Mouse (Mus musculus): ENCODE results near the gene Parvg. TPM values are rescaled to one million over a fixed set of nuclear protein-coding genes. Genes with fewer than 3 reads are reported as not detected.

Parvg gene
- total RNA-seq (2014; rRNA removed; ENCODE audit: low replicate concordance): 0.11 and 2.2 TPM in 2 replicates
- 0.68 and 1.2 TPM in 2 replicates for polyA plus RNA-seq (2015; fragmentation: Nextera tagmentation; extraction: Ambion mirVana)

DNA sequence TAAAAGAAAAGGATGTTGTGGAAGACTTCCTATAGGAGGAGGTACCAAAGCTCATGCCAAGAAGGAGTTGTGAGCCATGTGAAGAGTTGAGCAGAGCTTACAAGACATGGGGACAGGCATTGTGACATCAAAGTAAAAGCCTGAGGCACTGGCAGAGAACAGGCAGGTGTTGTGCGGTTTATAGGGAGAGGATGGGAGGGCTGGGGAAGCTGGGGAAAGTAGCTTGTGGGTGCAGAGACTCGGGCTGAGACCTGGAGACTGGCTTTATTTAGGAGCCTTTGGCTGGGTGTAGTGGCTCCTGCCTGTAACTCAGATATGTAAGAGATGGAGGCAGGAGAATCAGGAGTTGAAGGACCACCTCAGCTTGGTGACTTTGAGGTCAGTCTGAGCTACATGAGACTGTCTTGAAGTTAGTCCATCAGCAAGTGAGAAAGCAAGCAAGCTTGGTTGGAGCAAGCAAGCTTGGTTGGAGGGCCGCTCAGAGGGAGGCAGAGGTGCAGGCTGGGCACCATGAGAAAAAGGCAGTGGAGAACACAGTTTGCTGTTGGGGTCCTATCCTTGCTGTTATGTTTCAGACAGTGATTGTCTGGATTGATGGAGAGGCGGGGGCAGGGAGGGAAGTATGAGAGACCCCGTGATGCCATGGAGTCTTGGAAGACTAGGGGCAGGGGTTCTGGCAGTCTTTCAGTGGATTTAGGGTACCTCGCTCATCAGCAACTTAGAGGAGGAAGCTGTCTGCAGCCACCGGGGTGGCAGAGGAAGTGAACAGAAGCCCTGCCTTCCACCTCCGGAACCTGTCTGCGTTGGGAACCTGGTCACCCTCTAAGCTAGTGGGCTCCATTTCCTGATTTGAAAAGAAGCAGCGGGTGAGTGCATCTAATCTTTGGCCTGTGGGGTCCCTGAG lies at the start of gene Parvg:
TSS of gene Parvg (plus strand) at position 61 of the 904 bp plus-strand sequence.
- DNase-seq (ENCODE audit: low spot score) (no peak), ATAC-seq (ENCODE audit: insufficient read depth, low read depth) (no peak)
- no peak for TF ChIP-seq CTCF (IDR thresholded peaks at IDR 0.05; ENCODE audit: low read depth)
- TF ChIP-seq EP300 (IDR thresholded peaks at IDR 0.05; ENCODE audit: low read depth): no peak
- H3K4me3 ChIP-seq (ENCODE audit: low read depth, low read length): peak within 1 kb of the TSS; percentile 24; the same call in 1 of the 2 replicates
- no peaks in the 10 kb centered on the region for H3K9me3 ChIP-seq (replicated peaks; ENCODE audit: control insufficient read depth, low read length)
- H3K4me1 ChIP-seq (ENCODE audit: control insufficient read depth, insufficient read depth): no peaks in the 10 kb centered on the region
- H3K27me3 ChIP-seq (ENCODE audit: control insufficient read depth, insufficient read depth, low read length): peaks cover 6% of the 10 kb centered on the region; the same call in 1 of the 2 replicates
- no peaks in the 10 kb centered on the region for H3K36me3 ChIP-seq (replicated peaks; ENCODE audit: control insufficient read depth, insufficient read depth, low read length)
- peak within 1 kb of the TSS; percentile 20; the same call in 1 of the 2 replicates for H3K27ac ChIP-seq (ENCODE audit: low read depth)
- peak within 1 kb of the TSS; percentile 34; the same call in 1 of the 2 replicates for H3K4me2 ChIP-seq (ENCODE audit: low read depth, low read length)
- no peak within 1 kb of the TSS; the same call in 1 of the 2 replicates for H3K9ac ChIP-seq (replicated peaks; ENCODE audit: low read depth, low read length)
- 62% methylated on average over 10 of the region's 10 CpGs for WGBS

DNA sequence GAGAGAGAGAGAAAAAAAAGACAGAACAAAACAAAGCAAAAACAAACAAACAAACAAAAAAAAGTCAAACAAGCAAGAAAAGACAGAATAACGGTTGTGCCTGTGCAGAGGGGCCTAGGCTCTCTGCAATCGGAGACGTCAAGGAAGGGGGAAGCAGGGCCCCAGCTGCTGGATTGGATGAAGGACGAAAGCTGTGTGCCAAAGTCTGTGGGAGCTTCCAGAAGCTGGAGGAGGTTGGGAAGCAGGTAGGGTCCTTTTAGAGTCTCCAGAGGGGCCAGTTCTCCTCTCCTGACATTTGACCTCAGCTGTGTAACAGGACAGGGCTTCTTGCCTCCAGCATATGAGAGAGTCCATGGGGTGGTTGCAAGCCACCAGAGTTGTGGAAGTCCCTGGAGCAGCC lies 47.8 kb upstream of the Parvg start:
- H3K27ac ChIP-seq (ENCODE audit: low read depth): no peak overlapping the region
- peaks cover 49% of the 10 kb centered on the region for H3K36me3 ChIP-seq (replicated peaks; ENCODE audit: control insufficient read depth, insufficient read depth, low read length)
- 79% methylated on average over 4 of the region's 4 CpGs for WGBS
- no peak overlapping the region for H3K9ac ChIP-seq (replicated peaks; ENCODE audit: low read depth, low read length)
- TF ChIP-seq EP300 (IDR thresholded peaks at IDR 0.05; ENCODE audit: low read depth): no peak
- TF ChIP-seq CTCF (IDR thresholded peaks at IDR 0.05; ENCODE audit: low read depth): no peak
- H3K9me3 ChIP-seq (replicated peaks; ENCODE audit: control insufficient read depth, low read length): no peaks in the 10 kb centered on the region
- H3K4me2 ChIP-seq (ENCODE audit: low read depth, low read length): no peak overlapping the region
- H3K4me3 ChIP-seq (ENCODE audit: low read depth, low read length): no peak overlapping the region
- H3K27me3 ChIP-seq (ENCODE audit: control insufficient read depth, insufficient read depth, low read length): no peaks in the 10 kb centered on the region
- DNase-seq (ENCODE audit: low spot score) (no peak), ATAC-seq (ENCODE audit: insufficient read depth, low read depth) (no peak)
- 0 out of 2 replicates have a peak, but pooled peaks cover under 1% of the 10 kb centered on the region for H3K4me1 ChIP-seq (ENCODE audit: control insufficient read depth, insufficient read depth)

DNA sequence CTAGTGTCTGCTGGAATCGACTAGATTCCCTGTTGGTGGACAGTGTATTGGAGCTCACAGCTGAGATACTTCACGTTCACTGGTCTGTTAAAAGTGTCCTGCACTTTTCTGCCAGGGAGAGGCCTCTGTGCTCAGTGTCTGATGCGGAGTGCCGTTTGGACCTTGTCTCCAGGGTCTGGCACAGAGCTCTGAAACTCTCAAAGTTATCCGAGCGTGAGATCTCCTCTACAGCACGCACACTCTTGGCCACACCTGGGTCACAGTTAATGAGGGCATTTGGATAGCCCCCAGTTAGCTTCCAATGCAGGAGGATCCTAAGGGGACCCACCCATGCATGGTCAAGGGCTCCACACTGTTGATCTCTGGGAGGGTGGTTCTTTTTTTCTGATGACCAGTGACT lies 45.7 kb upstream of the Parvg start:
- H3K4me3 ChIP-seq (ENCODE audit: low read depth, low read length): no peak overlapping the region
- H3K9ac ChIP-seq (replicated peaks; ENCODE audit: low read depth, low read length): no peak overlapping the region
- no peak overlapping the region for H3K4me2 ChIP-seq (ENCODE audit: low read depth, low read length)
- WGBS: 83% methylated on average over 7 of the region's 7 CpGs
- no peaks in the 10 kb centered on the region for H3K4me1 ChIP-seq (ENCODE audit: control insufficient read depth, insufficient read depth)
- no peaks in the 10 kb centered on the region for H3K9me3 ChIP-seq (replicated peaks; ENCODE audit: control insufficient read depth, low read length)
- no peak for ATAC-seq (ENCODE audit: insufficient read depth, low read depth)
- TF ChIP-seq EP300 (IDR thresholded peaks at IDR 0.05; ENCODE audit: low read depth): no peak
- peaks cover 53% of the 10 kb centered on the region for H3K36me3 ChIP-seq (replicated peaks; ENCODE audit: control insufficient read depth, insufficient read depth, low read length)
- no peak for DNase-seq (ENCODE audit: low spot score)
- no peak overlapping the region for H3K27ac ChIP-seq (ENCODE audit: low read depth)
- no peaks in the 10 kb centered on the region for H3K27me3 ChIP-seq (ENCODE audit: control insufficient read depth, insufficient read depth, low read length)

DNA sequence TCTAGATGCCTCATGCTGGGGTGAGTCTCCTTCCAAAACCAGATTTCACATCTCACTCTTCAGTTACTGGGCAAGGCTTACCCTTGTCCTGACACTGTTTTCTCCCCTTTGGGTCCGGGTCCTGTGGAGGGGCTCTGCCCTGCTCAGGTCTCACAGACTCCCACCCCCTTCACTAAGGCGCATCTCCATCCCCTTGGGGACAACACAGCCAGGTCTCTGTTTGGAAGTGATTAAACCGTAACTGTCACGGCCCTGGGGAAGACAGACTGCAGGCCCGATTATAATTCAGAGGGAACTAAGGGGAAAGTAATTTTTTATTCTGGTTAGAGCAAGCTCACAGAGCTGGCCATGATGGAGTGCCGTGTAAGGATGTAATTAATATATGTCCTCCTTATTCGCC lies 45.2 kb upstream of the Parvg start:
- TF ChIP-seq CTCF (IDR thresholded peaks at IDR 0.05; ENCODE audit: low read depth): no peak
- TF ChIP-seq EP300 (IDR thresholded peaks at IDR 0.05; ENCODE audit: low read depth): no peak
- Histone ChIP-seq H3K36me3 (replicated peaks; ENCODE audit: control insufficient read depth, insufficient read depth, low read length) (peaks cover 54% of the 10 kb centered on the region), H3K4me2 (ENCODE audit: low read depth, low read length) (no peak overlapping the region), H3K4me3 (ENCODE audit: low read depth, low read length) (no peak overlapping the region), H3K9me3 (replicated peaks; ENCODE audit: control insufficient read depth, low read length) (no peaks in the 10 kb centered on the region), H3K4me1 (ENCODE audit: control insufficient read depth, insufficient read depth) (no peaks in the 10 kb centered on the region), H3K27me3 (ENCODE audit: control insufficient read depth, insufficient read depth, low read length) (no peaks in the 10 kb centered on the region), H3K9ac (replicated peaks; ENCODE audit: low read depth, low read length) (no peak overlapping the region), H3K27ac (ENCODE audit: low read depth) (no peak overlapping the region)
- ATAC-seq (ENCODE audit: insufficient read depth, low read depth): no peak
- 83% methylated on average over 7 of the region's 7 CpGs for WGBS
- DNase-seq (ENCODE audit: low spot score): no peak

DNA sequence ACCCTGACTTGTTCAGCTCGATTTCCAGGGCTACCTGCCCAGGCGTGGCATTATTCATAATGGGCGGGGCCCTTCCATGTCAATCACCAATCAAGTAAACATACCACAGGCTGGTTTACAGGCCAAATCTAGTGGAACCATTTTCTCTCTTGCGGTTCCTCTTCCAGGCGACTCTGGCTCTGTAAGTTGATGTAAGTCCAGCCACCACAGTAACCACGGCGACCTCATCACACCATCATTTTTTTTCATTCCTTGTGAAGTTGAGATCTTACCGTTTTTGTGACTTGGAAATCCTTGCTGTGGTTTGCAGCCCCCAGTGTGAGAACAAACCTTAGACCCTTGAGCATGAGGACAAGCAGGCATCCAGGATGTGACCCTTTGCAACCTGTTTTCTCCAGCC lies 43.5 kb upstream of the Parvg start:
- Histone ChIP-seq H3K27me3 (ENCODE audit: control insufficient read depth, insufficient read depth, low read length) (no peaks in the 10 kb centered on the region), H3K36me3 (replicated peaks; ENCODE audit: control insufficient read depth, insufficient read depth, low read length) (peaks cover 43% of the 10 kb centered on the region), H3K4me3 (ENCODE audit: low read depth, low read length) (no peak overlapping the region), H3K27ac (ENCODE audit: low read depth) (no peak overlapping the region), H3K4me1 (ENCODE audit: control insufficient read depth, insufficient read depth) (no peaks in the 10 kb centered on the region), H3K9me3 (replicated peaks; ENCODE audit: control insufficient read depth, low read length) (no peaks in the 10 kb centered on the region), H3K4me2 (ENCODE audit: low read depth, low read length) (no peak overlapping the region), H3K9ac (replicated peaks; ENCODE audit: low read depth, low read length) (no peak overlapping the region)
- TF ChIP-seq EP300 (IDR thresholded peaks at IDR 0.05; ENCODE audit: low read depth) (no peak), CTCF (IDR thresholded peaks at IDR 0.05; ENCODE audit: low read depth) (no peak)
- WGBS: 85% methylated on average over 8 of the region's 8 CpGs
- ATAC-seq (ENCODE audit: insufficient read depth, low read depth) (no peak), DNase-seq (ENCODE audit: low spot score) (no peak)
